Mouse (Mus musculus) midbrain, embryonic 12.5 days (tissue): ENCODE measurements around the gene Pcolce. TPM values are rescaled to one million over a fixed set of nuclear protein-coding genes. Genes with fewer than 3 reads are reported as not detected.

Source experiments
- ATAC-seq: fragments of 200-750 bp; cut with Nextera tagmentation; 2 replicates; pipeline ENCODE4 v1.8.0; 2017; ENCODE audit warnings: low read depth, moderate TSS enrichment, moderate library complexity; ENCODE audit not compliant: low FRiP score
- H3K27ac ChIP-seq: fragments of 300-500 bp; sonication (generic); replicated peaks from 2 replicates; pipeline ENCODE4 v1.5.1; 2016; ENCODE audit warnings: mild to moderate bottlenecking
- H3K27me3 ChIP-seq: fragments of 300-500 bp; sonication (generic); 2 replicates; pipeline ENCODE4 v1.6.1; 2016; ENCODE audit warnings: mild to moderate bottlenecking
- H3K36me3 ChIP-seq: fragments of 300-500 bp; sonication (generic); 2 replicates; pipeline ENCODE4 v1.6.1; 2016
- H3K4me1 ChIP-seq: fragments of 300-500 bp; sonication (generic); 2 replicates; pipeline ENCODE4 v1.6.1; 2016
- H3K4me2 ChIP-seq: fragments of 300-500 bp; sonication (generic); replicated peaks from 2 replicates; pipeline ENCODE4 v1.6.1; 2016; ENCODE audit warnings: mild to moderate bottlenecking, moderate library complexity
- H3K4me3 ChIP-seq: fragments of 300-500 bp; sonication (generic); 2 replicates; pipeline ENCODE4 v1.5.1; 2016; ENCODE audit warnings: mild to moderate bottlenecking
- H3K9ac ChIP-seq: fragments of 300-500 bp; sonication (generic); replicated peaks from 2 replicates; pipeline ENCODE4 v1.6.1; 2016; ENCODE audit warnings: mild to moderate bottlenecking, moderate library complexity
- H3K9me3 ChIP-seq: fragments of 300-500 bp; sonication (generic); 2 replicates; pipeline ENCODE4 v1.6.1; 2016; ENCODE audit warnings: mild to moderate bottlenecking
- WGBS: fragments of 180-500 bp; shearing (Covaris S2); methylation state at CpG from one replicate; pipeline ENCODE4 v1.1.7; 2016; 5-methylcytosine and 5-hydroxymethylcytosine counted together
- polyA plus RNA-seq: library from polyadenylated mRNA; unstranded; fragments of >200 nt; fragmentation: Nextera tagmentation; extraction: Ambion mirVana; gene quantifications from 2 replicates; pipeline ENCODE4 v1.2.1, GENCODE M21; 2016

The Pcolce gene
- polyA plus RNA-seq, 1 experiment from 2014 or later, result 68.9 TPM

DNA sequence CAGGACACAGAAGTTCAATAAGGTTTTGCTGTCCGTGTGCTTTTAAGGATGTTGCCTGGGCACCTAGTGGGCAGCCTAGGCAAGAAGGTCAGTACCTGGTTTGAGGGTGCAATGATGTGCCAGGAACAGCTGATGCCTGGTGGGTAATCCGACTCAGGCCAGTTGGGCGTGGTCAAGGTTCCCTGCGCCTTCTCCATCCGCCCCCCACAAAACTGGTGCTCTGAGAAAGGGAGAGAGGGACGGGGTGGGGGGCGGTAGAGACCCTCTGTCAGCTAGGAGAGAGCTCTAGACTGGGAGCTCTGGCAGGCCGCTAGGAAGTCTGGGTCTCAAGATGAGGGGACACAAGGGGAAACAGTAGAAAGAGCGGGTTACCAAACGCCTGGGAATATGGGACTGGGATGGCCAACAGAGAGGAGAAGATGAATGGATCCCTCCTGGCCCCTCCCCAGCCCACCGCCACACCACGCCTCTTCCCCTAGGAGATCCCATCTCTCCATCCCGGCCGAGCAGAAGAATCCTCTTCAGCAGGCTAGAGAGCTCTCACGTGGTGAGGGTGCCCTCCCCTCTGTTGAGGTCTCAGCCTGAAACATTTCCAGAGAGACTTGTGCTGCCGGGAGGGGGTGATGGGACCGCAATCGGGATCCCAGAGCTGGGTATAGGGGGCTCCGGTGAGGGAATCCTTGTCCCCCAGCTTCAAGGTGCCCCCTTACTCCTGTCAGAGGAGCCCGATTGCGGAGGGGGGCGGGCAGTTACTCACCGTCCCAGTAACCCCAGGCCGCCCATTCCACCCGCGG, 5.5 kb downstream of the Pcolce start:
- Histone ChIP-seq H3K9me3 (no peaks in the 10 kb centered on the region), H3K27me3 (peaks cover 29% of the 10 kb centered on the region), H3K27ac (no peak overlapping the region), H3K4me1 (peaks cover 38% of the 10 kb centered on the region), H3K9ac (peak overlapping the region; percentile 28; the same call in 1 of the 2 replicates), H3K4me3 (peak overlapping the region; percentile 17), H3K4me2 (peak overlapping the region; percentile 39), H3K36me3 (0 out of 2 replicates have a peak, but pooled peaks cover 2% of the 10 kb centered on the region)
- no peak for ATAC-seq
- WGBS, result 8% methylated on average over 26 of the region's 26 CpGs

DNA sequence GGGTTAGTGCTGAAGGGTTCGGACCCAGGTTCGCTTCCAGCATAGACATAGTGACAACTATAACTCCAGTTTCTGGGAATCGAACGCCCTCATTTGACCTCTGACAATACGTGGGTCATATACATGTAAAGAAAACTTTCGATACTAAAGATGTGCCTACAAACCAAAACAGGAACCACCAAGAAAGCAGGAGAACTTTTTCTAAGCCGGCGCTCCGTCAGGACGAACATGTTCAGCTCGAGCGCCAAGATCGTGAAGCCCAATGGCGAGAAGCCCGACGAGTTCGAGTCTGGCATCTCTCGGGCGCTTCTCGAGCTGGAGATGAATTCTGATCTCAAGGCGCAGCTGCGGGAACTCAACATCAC, 12.2 kb downstream of the Pcolce start:
- Histone ChIP-seq H3K36me3 (peaks cover 11% of the 10 kb centered on the region), H3K9me3 (no peaks in the 10 kb centered on the region), H3K27me3 (no peaks in the 10 kb centered on the region), H3K4me3 (peak overlapping the region; percentile 76), H3K27ac (peak overlapping the region; percentile 36; the same call in 1 of the 2 replicates), H3K4me1 (peaks cover 34% of the 10 kb centered on the region), H3K4me2 (peak overlapping the region; percentile 96), H3K9ac (peak overlapping the region; percentile 43)
- under 1% methylated on average over 22 of the region's 22 CpGs for WGBS
- ATAC-seq, result no peak

DNA sequence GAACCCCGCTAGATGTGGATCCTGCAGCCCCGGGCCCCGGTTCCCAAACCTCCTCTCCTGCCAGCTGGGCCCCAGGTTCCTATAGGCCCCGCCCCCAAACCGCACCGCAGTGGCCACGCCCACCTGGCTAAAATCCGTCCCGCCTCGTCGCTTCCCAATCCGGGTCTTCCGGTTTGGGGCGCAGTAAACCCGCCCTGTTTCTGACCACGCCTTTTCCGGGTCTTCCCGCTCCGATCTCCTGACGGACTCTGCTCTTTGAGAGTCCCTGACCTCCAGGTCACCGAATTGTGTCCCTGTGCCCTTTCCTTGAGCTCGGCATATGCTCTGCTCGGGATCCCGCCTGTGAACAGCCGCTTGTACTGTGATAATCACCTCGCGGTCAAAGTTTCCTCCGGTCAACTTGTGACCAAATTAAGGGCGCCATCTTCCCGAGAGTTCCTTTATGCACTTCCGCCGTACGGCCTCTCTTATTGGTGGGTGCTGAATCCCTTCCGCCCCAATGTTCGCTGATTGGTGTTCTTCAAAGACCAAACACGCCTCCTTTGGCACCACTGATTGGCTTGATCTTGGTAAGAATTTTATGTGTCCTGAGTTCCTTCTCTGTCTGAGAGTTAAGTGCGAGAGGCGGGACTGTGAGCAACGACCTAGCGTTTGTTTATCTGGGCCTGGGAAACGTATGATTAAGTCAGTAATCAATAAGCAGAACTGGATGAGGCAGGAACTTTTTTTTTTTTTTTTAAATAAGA, 12.8 kb downstream of the Pcolce start, which contains the start of gene Mospd3:
Mospd3 (minus strand) TSS at position 440 of the 746 bp plus-strand sequence.
- Histone ChIP-seq H3K4me1 (peaks cover 34% of the 10 kb centered on the region), H3K4me3 (peak within 1 kb of the TSS; percentile 76), H3K9me3 (no peaks in the 10 kb centered on the region), H3K27me3 (no peaks in the 10 kb centered on the region), H3K9ac (peak within 1 kb of the TSS; percentile 86), H3K27ac (peak within 1 kb of the TSS; percentile 76), H3K4me2 (peak within 1 kb of the TSS; percentile 96), H3K36me3 (peaks cover 11% of the 10 kb centered on the region)
- ATAC-seq, result peak; percentile 96
- WGBS, result under 1% methylated on average over 41 of the region's 41 CpGs

DNA sequence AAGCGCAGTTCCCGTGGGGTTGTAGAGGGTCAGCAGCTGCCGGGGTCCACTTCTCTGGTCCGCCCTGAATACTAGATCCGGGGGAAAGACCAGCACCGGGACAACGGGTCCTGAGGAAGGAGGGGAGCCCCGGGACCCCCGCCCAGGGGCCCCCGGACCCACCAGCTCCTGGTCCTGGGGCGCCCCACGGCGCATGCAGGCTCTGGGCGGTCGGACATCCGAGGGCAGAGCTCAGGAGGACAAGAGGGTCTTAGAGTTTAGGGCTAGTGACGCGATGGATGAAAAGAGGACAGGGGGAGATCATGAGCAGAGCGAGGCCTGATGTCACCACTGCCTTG, 13.3 kb downstream of the Pcolce start:
- 2% methylated on average over 19 of the region's 19 CpGs for WGBS
- ATAC-seq, result no peak; the same call in 1 of the 2 replicates
- H3K27ac ChIP-seq, result peak overlapping the region; percentile 76

DNA sequence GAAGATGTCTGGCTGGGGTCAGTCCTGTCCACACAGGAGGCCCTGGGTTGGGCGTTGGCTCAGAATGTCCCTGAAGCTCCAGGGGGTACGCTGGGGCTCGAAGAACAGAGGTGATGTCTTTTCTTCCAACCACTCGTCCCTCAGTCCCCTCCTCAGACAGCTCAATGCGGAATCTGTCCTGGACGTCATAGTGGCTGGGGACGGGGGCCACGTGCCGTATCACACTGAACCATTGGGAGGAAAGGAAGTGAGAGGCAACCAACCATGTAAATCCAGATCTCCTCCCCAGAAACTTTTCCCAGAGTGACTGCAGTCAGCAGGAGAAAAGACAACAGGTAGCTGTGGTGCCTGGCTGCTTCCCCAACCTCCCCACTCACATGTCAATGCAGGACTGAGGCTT, 14.0 kb downstream of the Pcolce start:
- Histone ChIP-seq H3K9me3 (no peaks in the 10 kb centered on the region), H3K4me3 (peak overlapping the region; percentile 76), H3K36me3 (peaks cover 8% of the 10 kb centered on the region), H3K27me3 (no peaks in the 10 kb centered on the region), H3K4me1 (peaks cover 34% of the 10 kb centered on the region), H3K27ac (no peak overlapping the region), H3K4me2 (peak overlapping the region; percentile 96), H3K9ac (peak overlapping the region; percentile 86)
- no peak for ATAC-seq
- WGBS, result 63% methylated on average over 9 of the region's 9 CpGs

More for the DNA sequence above, 13.3 kb downstream of the Pcolce start:
- Histone ChIP-seq H3K36me3 (peaks cover 8% of the 10 kb centered on the region), H3K9me3 (no peaks in the 10 kb centered on the region), H3K9ac (peak overlapping the region; percentile 86), H3K4me1 (peaks cover 34% of the 10 kb centered on the region), H3K4me3 (peak overlapping the region; percentile 76), H3K27me3 (no peaks in the 10 kb centered on the region), H3K4me2 (peak overlapping the region; percentile 96)

DNA sequence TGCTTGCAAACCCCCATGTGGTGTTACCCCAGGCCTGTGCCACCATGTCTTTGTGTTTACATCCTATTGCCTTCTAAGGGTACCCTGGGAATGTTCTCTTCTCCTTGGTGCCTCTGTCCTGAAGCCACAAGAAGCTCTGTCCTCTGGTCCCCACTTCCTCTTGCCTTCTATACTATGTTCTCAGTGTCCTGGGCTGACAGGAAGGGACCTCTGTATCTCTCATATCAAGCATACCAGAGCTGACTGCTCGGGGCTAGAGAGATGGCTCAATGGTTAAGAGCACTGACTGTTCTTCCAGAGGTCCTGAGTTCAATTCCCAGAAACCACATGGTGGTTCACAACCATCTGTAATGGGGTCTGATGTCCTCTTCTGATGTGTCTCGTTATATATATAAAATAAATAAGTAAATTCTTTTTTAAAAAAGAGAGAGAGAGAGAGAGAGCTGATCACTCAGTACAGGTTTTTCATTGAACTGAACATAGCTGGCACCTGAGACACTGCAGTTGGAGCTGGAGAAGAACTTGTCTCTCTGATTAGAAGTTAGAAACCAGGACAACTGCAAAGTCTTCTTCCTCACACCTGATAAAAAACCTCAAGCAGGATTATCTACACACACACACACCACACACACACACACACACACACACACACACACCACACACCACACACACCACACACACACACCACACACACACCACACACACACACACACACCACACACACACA, 15.3 kb downstream of the Pcolce start:
- Histone ChIP-seq H3K9me3 (no peaks in the 10 kb centered on the region), H3K27me3 (no peaks in the 10 kb centered on the region), H3K36me3 (peaks cover 8% of the 10 kb centered on the region), H3K4me1 (peaks cover 34% of the 10 kb centered on the region), H3K4me3 (no peak overlapping the region), H3K27ac (no peak overlapping the region), H3K9ac (no peak overlapping the region), H3K4me2 (no peak overlapping the region)
- no peak for ATAC-seq
- 94% methylated on average over 2 of the region's 2 CpGs for WGBS

DNA sequence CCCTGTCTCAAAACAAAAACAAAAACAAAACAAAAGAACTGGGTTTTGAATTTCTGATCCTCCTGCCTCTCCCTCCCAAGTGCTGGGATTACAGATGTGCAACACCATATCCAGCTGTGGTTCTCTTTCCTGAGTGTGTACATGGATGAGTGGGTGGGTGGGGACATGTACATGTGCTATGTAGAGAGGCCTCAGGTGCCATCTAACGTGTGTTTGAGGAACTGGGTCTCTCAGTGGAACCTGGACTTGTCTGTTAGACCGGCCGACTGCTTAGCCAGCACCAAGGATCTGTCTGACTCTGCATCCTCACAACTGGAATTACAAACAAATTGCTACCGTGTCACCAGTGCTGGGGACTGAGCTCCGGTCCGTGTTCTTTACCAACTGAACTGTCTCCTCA, 16.0 kb downstream of the Pcolce start:
- H3K9ac ChIP-seq, result no peak overlapping the region
- no peaks in the 10 kb centered on the region for H3K9me3 ChIP-seq
- 92% methylated on average over 6 of the region's 6 CpGs for WGBS
- H3K27ac ChIP-seq, result no peak overlapping the region
- H3K36me3 ChIP-seq, result peaks cover 8% of the 10 kb centered on the region
- no peaks in the 10 kb centered on the region for H3K27me3 ChIP-seq
- H3K4me3 ChIP-seq, result no peak overlapping the region
- peaks cover 30% of the 10 kb centered on the region for H3K4me1 ChIP-seq
- ATAC-seq, result no peak
- H3K4me2 ChIP-seq, result no peak overlapping the region

DNA sequence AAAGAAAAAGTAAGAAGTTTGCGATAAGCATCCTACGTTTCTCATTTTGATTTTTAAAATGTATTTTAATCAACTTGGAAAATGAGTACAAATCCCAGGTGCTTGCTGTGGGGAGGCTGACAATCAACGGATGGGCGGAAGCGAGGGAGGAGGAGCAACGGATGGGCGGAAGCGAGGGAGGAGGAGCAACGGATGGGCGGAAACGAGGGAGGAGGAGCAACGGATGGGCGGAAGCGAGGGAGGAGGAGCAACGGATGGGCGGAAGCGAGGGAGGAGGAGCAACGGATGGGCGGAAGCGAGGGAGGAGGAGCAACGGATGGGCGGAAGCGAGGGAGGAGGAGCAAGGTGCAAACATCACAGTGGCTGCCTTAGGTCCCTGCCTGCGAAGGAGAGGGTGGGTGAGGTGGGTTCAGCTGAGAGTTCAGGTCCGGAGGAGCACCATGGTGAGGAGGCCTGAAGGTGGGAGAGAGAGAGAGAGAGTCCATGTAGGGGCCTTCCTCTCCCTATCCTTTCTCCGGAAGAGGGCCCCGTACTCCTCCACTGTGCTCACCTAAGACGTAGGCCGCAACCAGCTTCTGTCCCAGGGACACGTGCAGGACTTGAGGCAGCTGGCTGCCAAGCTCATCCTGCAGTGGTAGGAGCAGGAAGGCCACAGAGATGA, 16.9 kb downstream of the Pcolce start:
- H3K27me3 ChIP-seq, result no peaks in the 10 kb centered on the region
- no peak overlapping the region; the same call in 1 of the 2 replicates for H3K27ac ChIP-seq
- WGBS, result 32% methylated on average over 30 of the region's 30 CpGs
- H3K4me1 ChIP-seq, result peaks cover 23% of the 10 kb centered on the region
- H3K9ac ChIP-seq, result 0 out of 2 replicates have a peak overlapping the region, but pooled peaks have one; percentile 34
- peak overlapping the region; percentile 12; the same call in 1 of the 2 replicates for H3K4me3 ChIP-seq
- peak overlapping the region; percentile 40 for H3K4me2 ChIP-seq
- H3K36me3 ChIP-seq, result peaks cover 8% of the 10 kb centered on the region
- no peaks in the 10 kb centered on the region for H3K9me3 ChIP-seq
- ATAC-seq, result no peak

DNA sequence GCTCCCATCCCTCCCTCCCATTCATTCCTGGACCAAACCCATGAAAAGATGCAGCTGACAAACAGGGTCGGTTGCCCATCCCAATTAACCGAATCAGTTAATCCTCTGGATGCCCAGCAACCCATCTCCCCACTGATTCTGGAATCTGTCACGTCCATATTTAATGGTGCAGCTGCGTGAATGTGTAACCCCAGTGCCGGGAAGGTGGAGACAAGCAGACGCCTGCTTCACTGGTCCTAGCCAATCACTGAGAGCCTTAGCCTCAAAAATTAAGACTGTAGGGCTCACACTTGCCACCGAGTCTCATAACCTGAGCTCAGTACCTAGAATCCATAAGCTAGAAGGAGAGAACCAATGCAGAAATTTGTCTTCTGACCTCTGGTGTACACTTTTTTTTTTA, 17.7 kb downstream of the Pcolce start:
- no peak overlapping the region for H3K4me2 ChIP-seq
- no peaks in the 10 kb centered on the region for H3K27me3 ChIP-seq
- H3K27ac ChIP-seq, result no peak overlapping the region
- H3K4me1 ChIP-seq, result peaks cover 19% of the 10 kb centered on the region
- no peak overlapping the region for H3K4me3 ChIP-seq
- H3K9ac ChIP-seq, result no peak overlapping the region
- WGBS, result 76% methylated on average over 7 of the region's 7 CpGs
- no peaks in the 10 kb centered on the region for H3K9me3 ChIP-seq
- peaks cover 8% of the 10 kb centered on the region for H3K36me3 ChIP-seq
- no peak for ATAC-seq

DNA sequence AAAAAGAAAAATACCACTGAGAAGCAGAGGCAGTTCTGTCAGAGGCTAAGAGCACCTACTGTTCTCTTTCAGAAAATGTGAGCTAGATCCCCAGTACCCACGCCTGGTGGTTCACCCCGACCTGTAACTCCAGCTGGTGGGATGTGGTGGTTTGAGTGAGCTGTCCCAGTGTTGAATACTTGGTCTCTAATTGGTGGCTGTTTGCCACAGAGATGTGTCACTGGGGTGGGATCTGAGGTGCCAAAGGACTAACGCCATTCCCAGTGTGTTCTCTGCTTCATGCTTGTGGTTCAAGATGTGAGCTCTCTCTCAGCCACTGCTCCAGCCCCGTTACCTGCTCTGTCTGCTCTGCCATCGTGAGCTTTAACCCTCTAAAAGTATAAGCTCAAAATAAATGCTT, 23.1 kb downstream of the Pcolce start:
- Histone ChIP-seq H3K9ac (no peak overlapping the region), H3K36me3 (no peaks in the 10 kb centered on the region), H3K4me2 (no peak overlapping the region), H3K9me3 (no peaks in the 10 kb centered on the region), H3K4me1 (no peaks in the 10 kb centered on the region), H3K27ac (no peak overlapping the region), H3K27me3 (no peaks in the 10 kb centered on the region), H3K4me3 (no peak overlapping the region)
- WGBS, result 80% methylated on average over 5 of the region's 5 CpGs
- ATAC-seq, result no peak

DNA sequence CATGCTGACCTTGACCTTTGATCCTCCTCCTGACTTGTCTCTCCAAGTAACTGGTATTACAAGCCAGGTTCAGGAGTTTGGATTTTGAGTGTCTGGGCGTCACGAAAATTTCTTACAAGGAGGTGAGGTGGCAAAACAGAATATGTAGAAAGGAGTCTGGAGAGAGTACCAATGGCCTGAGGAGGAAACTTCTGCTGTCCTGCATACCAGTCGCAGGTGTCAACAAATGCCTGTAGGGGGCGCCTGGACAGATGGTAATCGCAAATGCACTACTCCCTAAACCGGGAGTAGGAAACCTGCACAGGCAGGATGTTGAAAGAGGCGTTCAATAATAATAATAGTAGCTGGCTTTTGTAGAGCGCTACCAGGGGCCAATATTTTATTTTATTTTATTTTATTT, 28.6 kb downstream of the Pcolce start:
- Histone ChIP-seq H3K9me3 (no peaks in the 10 kb centered on the region), H3K27ac (no peak overlapping the region), H3K36me3 (no peaks in the 10 kb centered on the region), H3K4me1 (peaks cover 4% of the 10 kb centered on the region; the same call in 1 of the 2 replicates), H3K4me3 (no peak overlapping the region), H3K27me3 (peaks cover 18% of the 10 kb centered on the region), H3K4me2 (no peak overlapping the region), H3K9ac (no peak overlapping the region)
- WGBS, result 39% methylated on average over 8 of the region's 8 CpGs
- ATAC-seq, result no peak
